Mouse (Mus musculus): ENCODE measurements around the gene Mroh7. TPM values are rescaled to one million over a fixed set of nuclear protein-coding genes. Genes with fewer than 3 reads are reported as not detected.
"Not testable (repeated sequence)": the region's sequence is repeated elsewhere in the genome, so short reads cannot be mapped to it uniquely, and the experiment has no call there.

Gene Mroh7
- total RNA-seq (2021): 1 to 10 TPM; 2.2 to 4.1 TPM

GRCm38 (mm10) chr4:106730814-106731213 is at the start of gene Mroh7:
Gene Mroh7 (minus strand): TSS chr4:106730925.
- no peak for DNase-seq (ENCODE audit: low spot score in 2 of 2)
- intact Hi-C loops (cut with DNase I): no loop called here

GRCm38 (mm10) chr4:106780045-106780444 is 49.3 kb upstream of the Mroh7 start:
- intact Hi-C loops (cut with DNase I): no loop called here
- DNase-seq (ENCODE audit: low spot score in 2 of 2): no peak

GRCm38 (mm10) chr4:106778116-106778788 is 47.5 kb upstream of the Mroh7 start:
- intact Hi-C loops (cut with DNase I): no loop called here
- peak; percentile 76 to 82 for DNase-seq (ENCODE audit: low spot score in 2 of 2)

DNA sequence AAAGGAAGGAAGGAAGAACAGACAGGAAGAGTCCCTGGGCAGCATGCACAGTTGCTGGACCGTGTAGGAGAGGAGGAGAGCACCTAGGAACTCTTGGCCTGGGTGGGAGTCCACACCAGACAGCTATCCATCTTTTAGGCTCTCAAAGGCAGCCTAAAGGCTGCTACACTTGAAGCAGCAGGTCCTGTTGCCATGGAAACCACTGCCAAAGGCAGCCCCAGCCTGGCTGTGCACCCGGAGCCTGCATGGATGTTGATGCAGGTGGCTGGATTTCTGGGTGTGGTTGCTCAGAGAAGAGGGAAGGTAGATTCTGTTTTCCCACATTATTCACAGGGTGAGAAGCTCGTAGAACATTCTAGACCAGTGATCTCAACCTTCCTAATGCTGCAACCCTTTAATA is 46.3 kb upstream of the Mroh7 start:
- intact Hi-C loops (cut with DNase I): no loop called here
- peak; percentile 59 to 64 for DNase-seq (ENCODE audit: low spot score in 2 of 2)

DNA sequence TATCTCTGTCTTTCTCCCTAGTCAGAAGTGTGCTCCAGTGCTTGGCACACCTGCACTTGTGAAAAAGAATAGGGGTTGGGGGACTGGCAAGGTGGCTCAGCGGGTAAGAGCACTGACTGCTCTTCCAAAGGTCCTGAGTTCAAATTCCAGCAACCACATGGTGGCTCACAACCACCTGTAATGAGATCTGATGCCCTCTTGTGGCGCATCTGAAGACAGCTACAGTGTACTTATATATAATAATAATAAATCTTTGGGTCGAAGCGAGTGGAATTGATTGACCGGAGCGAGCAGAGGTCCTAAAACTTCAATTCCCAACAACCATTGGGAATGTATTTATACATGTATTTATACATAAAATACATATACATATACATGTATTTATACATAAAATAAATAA is 45.0 kb upstream of the Mroh7 start:
- intact Hi-C loops (cut with DNase I): not testable (repeated sequence)

GRCm38 (mm10) chr4:106772558-106772957 is 41.8 kb upstream of the Mroh7 start:
- intact Hi-C loops (cut with DNase I): no loop called here

More for the DNA sequence above, 45.0 kb upstream of the Mroh7 start:
- not testable (repeated sequence) for DNase-seq (ENCODE audit: low spot score in 2 of 2)

GRCm38 (mm10) chr4:106769306-106769705 is 38.6 kb upstream of the Mroh7 start:
- intact Hi-C loops (cut with DNase I): no loop called here
- no peak for DNase-seq (ENCODE audit: low spot score in 2 of 2)

More at GRCm38 (mm10) chr4:106772558-106772957, 41.8 kb upstream of the Mroh7 start:
- DNase-seq (ENCODE audit: low spot score in 2 of 2): no peak

GRCm38 (mm10) chr4:106764166-106764565 is 33.4 kb upstream of the Mroh7 start:
- intact Hi-C loops (cut with DNase I): no loop called here

DNA sequence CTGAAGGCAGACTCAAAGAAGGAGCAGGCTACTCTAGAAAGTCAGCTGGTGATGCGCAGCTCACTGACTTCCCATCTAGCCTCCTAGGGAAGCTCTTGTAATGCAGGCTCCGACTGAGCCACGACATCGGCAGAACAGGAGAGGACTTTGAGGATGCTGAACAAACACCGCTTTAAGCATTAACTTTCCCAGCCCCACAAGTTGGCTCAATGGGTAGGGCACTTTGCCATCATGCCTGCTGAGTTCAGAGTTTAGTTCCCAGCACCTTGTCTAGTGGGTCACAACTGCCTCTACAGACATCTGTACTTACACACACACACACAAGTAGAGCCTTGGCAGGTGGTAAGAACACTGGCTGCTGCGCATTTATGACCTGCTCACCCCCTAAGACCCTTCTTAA is 21.0 kb upstream of the Mroh7 start:
- no peak for DNase-seq (ENCODE audit: low spot score in 2 of 2)
- intact Hi-C loops (cut with DNase I): no loop called here

More at GRCm38 (mm10) chr4:106764166-106764565, 33.4 kb upstream of the Mroh7 start:
- no peak for DNase-seq (ENCODE audit: low spot score in 2 of 2)

DNA sequence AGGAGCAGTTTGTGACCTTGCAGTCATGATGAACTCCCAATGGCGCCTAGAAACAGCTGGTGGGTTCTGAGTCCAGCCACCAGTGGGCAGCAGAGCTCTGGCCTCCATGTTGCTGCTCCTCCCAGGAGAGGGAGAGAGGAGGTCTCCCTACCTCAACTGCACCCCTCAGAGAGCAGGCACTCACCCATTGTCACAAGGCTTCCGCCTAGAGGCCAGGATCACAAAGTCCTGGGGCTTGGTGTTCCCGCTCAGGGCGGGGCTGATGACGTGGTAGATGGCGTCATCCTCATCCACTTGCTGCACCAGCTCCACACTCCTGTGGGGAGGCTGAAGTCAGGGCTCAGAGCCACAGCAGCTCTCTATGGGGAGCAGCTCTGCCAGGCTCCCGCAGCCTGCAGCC is 19.0 kb upstream of the Mroh7 start:
- peak; percentile 76 to 81 for DNase-seq (ENCODE audit: low spot score in 2 of 2)
- intact Hi-C loops (cut with DNase I): loop anchor here (5.0 kb wide), 1 partner anchor 78 kb away; no protein-coding TSS in a partner anchor

DNA sequence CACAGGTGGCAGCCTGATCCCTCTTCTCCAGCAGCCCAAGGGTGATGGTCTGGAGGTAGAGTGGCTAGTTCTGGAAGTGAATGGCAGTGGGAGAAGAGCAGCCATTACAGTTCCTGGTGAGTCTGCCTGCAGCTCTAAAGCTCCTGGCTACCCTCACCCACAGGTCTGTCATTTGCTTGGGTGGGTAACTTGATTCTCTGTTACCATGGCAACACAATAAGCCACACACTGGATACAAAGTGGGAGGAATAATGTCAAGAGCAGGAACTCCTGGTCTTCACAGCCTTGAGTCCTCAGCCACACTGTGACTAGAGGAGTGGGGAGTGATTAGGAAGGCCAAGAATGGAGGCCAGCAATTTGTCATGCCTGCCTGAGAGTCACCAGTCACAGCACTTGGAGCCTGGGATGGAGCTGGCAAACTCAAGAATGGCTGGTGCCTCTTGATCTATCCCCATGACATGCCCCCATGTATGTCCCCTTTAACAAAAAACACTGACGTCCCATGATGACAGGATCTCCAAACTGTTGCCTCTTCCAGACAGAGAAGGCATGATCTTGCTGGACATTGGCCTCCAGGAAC is 16.4 kb upstream of the Mroh7 start:
- DNase-seq (ENCODE audit: low spot score in 2 of 2): no peak
- intact Hi-C loops (cut with DNase I): loop anchor here (5.0 kb wide), 1 partner anchor 80 kb away; no protein-coding TSS in a partner anchor

DNA sequence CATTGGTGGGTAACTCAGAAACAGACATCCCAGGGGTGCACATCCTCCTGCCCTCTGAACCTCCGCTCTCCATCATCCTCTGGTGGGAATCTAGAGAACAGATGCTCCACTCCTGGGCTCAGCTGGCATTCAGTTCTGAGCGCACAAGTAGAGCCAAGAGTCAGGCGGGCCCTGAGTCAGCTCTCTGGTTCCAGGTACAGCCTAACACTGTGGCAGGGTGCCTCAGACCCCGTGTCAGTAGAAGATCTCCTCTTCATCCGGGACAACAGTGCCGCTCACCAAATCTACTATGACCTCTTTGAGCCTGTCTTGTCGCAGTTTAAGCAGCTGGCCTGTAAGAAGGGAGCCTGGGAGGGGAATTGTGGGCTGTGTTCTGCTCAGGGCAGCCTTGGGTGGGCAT is 15.1 kb upstream of the Mroh7 start:
- DNase-seq (ENCODE audit: low spot score in 2 of 2): no peak
- intact Hi-C loops (cut with DNase I): loop anchor here (5.0 kb wide), 1 partner anchor 81 kb away; no protein-coding TSS in a partner anchor

- intact Hi-C loops (cut with DNase I): no loop called here
These were observed 7.2 kb upstream of the Mroh7 start for GRCm38 (mm10) chr4:106737904-106738303.

DNA sequence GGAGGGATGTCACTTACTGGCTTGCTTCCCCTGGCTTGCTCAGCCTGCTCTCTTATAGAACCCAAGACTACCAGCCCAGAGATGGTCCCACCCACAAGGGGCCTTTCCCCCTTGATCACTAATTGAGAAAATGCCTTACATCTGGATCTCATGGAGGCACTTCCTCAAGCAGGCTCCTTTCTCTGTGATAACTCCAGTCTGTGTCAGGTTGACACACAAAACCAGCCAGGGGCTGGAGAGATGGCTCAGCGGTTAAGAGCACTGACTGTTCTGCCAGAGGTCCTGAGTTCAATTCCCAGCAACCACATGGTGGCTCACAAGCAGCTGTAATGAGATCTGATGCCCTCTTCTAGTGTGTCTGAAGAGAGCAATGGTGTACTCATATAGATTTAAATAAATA is 6.2 kb upstream of the Mroh7 start:
- intact Hi-C loops (cut with DNase I); DNase-seq (ENCODE audit: low spot score in 2 of 2): not testable (repeated sequence)

More at GRCm38 (mm10) chr4:106737904-106738303, 7.2 kb upstream of the Mroh7 start:
- DNase-seq (ENCODE audit: low spot score in 2 of 2): no peak

GRCm38 (mm10) chr4:106733636-106734035 is 2.9 kb upstream of the Mroh7 start, which contains the start of gene Fam151a:
Gene Fam151a (plus strand): TSS chr4:106733889.
- no peak for DNase-seq (ENCODE audit: low spot score in 2 of 2)
- intact Hi-C loops (cut with DNase I): no loop called here

DNA sequence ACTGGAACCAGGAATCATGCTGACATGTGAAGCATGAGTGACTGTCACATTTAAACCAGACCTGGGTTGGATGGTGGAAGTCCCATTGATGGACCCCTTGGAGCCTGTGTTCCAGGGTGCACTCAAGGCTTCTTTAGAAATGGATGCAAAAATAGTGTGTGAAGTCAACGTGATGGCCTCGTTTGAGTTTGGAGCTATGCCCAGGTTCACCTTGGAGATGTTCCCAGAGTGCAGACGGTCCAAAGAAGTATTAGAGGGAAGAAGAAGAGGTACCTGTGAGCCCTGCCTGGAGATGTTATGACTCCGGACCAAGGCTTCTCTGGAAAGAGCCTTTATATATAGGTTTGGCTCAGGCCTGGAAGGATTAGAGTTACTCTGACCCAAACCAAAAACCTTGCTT is 10.1 kb downstream of the Mroh7 start:
- DNase-seq (ENCODE audit: low spot score in 2 of 2): no peak
- intact Hi-C loops (cut with DNase I): no loop called here

DNA sequence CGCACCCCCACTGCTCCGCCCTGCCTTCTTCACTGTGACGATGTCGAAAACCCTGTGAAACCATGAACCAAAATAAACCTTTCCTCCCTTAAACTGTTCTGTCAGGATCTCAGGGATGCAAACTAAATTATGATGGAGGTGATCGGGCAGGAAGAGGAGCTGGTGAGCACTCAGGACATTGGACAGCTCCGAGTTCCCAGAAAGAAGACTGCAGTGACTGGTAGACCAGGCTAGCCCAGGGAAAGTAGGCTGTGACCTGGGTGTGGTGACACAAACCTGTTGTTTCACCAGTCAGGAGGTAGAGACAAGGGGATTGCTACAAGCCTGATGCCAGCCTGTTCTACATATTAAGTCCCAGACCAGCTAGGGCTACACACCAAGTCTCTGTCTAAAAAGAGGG is 17.1 kb downstream of the Mroh7 start:
- no peak for DNase-seq (ENCODE audit: low spot score in 2 of 2)
- intact Hi-C loops (cut with DNase I): no loop called here

- intact Hi-C loops (cut with DNase I): loop anchor here (1.0 kb wide), 2 partner anchors 78 to 94 kb away; no protein-coding TSS in a partner anchor
- DNase-seq (ENCODE audit: low spot score in 2 of 2): peak; percentile 73 to 74
These were observed 22.3 kb downstream of the Mroh7 start for GRCm38 (mm10) chr4:106708408-106708807.

- intact Hi-C loops (cut with DNase I): loop anchor here (1.0 kb wide), 2 partner anchors 78 to 94 kb away; no protein-coding TSS in a partner anchor
These were observed 22.8 kb downstream of the Mroh7 start for GRCm38 (mm10) chr4:106707957-106708356.

GRCm38 (mm10) chr4:106705096-106705665 is 25.5 kb downstream of the Mroh7 start:
- intact Hi-C loops (cut with DNase I): no loop called here
- DNase-seq (ENCODE audit: low spot score in 2 of 2): no peak

More at GRCm38 (mm10) chr4:106707957-106708356, 22.8 kb downstream of the Mroh7 start:
- no peak for DNase-seq (ENCODE audit: low spot score in 2 of 2)
